Mouse (Mus musculus): ENCODE results near the gene Zscan29. TPM values are rescaled to one million over a fixed set of nuclear protein-coding genes. Genes with fewer than 3 reads are reported as not detected.
A peak's percentile ranks its signal among the peaks of the same experiment; 100 is the strongest.

Zscan29 gene
- polyA plus RNA-seq, 1 experiment from 2014 or later, result 6.0 TPM

DNA sequence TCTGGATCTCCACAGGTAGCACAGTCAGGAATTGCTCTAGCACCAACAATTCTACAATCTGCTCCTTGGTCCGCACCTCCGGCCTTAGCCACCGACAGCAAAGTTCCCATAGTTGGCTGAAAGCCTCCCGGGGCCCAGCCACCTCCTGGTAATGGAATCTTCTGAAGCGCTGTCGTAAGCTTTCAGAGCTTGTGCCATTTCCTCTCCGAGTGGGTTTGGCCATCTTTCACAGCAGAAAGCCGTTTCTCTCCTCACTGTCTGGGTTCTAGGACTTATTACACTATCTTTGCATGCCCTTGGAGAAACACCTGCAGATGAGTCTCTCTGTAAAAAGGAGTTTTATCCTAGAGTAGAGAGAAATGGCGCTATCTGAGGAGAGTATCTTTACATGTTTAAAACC lies 1.0 kb downstream of the Zscan29 start:
- Histone ChIP-seq H3K27me3 (replicated peaks) (no peaks in the 10 kb centered on the region), H3K4me2 (peak overlapping the region; percentile 91), H3K4me1 (peaks cover 34% of the 10 kb centered on the region), H3K27ac (replicated peaks) (peak overlapping the region; percentile 88; the same call in 1 of the 2 replicates), H3K9ac (replicated peaks) (peak overlapping the region; percentile 72), H3K36me3 (peaks cover 20% of the 10 kb centered on the region), H3K4me3 (replicated peaks) (peak overlapping the region; percentile 91), H3K9me3 (replicated peaks) (no peaks in the 10 kb centered on the region)
- 6% methylated on average over 9 of the region's 9 CpGs for WGBS
- ATAC-seq (ENCODE audit: low FRiP score), result no peak

DNA sequence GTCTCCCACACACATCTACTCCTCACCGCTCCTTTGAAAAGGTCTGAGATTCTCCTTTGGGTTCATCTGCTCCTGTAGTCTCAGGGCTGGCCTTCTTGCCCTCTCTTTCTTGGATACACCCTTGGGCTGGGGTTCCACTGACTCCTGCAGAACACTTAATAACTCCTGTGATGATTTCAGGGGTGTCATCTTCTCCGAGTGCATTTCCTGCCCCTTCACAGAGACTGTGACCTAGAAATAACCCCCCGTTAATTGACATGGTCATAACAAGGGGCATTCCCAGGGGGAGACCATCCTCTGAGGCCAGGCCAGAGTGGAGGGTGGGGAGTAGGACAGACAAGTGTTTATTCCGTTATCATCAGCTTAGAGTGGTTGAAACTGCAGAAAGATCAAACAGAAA lies 1.8 kb downstream of the Zscan29 start:
- 41% methylated on average over 4 of the region's 4 CpGs for WGBS
- Histone ChIP-seq H3K36me3 (peaks cover 18% of the 10 kb centered on the region), H3K4me1 (peaks cover 34% of the 10 kb centered on the region), H3K9me3 (replicated peaks) (no peaks in the 10 kb centered on the region), H3K4me3 (replicated peaks) (peak overlapping the region; percentile 91), H3K27me3 (replicated peaks) (no peaks in the 10 kb centered on the region), H3K27ac (replicated peaks) (no peak overlapping the region), H3K4me2 (peak overlapping the region; percentile 91), H3K9ac (replicated peaks) (peak overlapping the region; percentile 72; the same call in 1 of the 2 replicates)
- no peak for ATAC-seq (ENCODE audit: low FRiP score)

DNA sequence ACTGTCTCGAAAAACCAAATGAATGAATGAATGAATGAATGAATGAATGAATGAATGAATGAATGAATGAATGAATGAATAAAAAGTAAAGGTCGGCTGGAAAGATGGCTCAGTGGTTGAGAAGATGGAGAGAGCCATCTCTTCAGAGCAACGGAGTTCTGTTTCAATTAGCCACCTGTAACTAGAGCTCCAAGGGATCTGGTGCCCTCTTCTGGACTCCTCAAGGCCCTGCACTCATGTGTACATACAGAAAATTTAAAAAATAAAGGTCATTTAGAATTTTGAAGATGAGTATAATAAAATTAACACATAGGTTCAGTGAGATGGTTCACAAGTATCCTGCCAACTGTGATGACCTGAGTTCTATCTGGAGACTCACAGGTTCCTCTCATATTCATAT lies 17.8 kb downstream of the Zscan29 start:
- Histone ChIP-seq H3K4me3 (replicated peaks) (no peak overlapping the region), H3K27me3 (replicated peaks) (no peaks in the 10 kb centered on the region), H3K9me3 (replicated peaks) (no peaks in the 10 kb centered on the region), H3K9ac (replicated peaks) (no peak overlapping the region), H3K4me1 (no peaks in the 10 kb centered on the region), H3K36me3 (peaks cover 47% of the 10 kb centered on the region), H3K4me2 (no peak overlapping the region), H3K27ac (replicated peaks) (no peak overlapping the region)
- 93% methylated on average over 3 of the region's 3 CpGs for WGBS
- ATAC-seq (ENCODE audit: low FRiP score), result no peak

DNA sequence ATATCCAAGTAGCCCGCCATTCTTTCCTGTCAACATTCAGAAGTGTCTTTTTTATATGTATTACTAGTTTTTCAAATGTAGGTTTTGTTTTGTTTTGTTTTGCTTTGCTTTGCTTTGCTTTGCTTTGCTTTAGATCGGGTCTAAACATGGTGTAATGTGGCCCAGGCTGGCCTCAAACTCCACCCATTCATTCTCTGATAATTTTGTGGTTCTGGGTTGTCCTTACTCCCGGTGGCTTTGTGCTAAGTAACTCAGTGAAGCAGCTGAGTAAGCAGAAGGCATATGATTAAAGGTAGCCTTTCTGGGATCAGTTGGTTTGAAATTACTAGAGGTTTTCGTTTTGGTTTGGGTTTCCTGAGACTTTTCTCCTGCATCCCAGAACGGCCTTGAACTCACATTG lies 21.2 kb downstream of the Zscan29 start:
- Histone ChIP-seq H3K9me3 (replicated peaks) (no peaks in the 10 kb centered on the region), H3K4me2 (no peak overlapping the region), H3K4me1 (no peaks in the 10 kb centered on the region), H3K9ac (replicated peaks) (no peak overlapping the region), H3K4me3 (replicated peaks) (no peak overlapping the region), H3K36me3 (peaks cover 45% of the 10 kb centered on the region), H3K27me3 (replicated peaks) (no peaks in the 10 kb centered on the region), H3K27ac (replicated peaks) (no peak overlapping the region)
- ATAC-seq (ENCODE audit: low FRiP score), result no peak
- 84% methylated on average over 5 of the region's 5 CpGs for WGBS

- Histone ChIP-seq H3K9me3 (replicated peaks) (no peaks in the 10 kb centered on the region), H3K4me3 (replicated peaks) (no peak overlapping the region), H3K36me3 (peaks cover 20% of the 10 kb centered on the region), H3K27ac (replicated peaks) (no peak overlapping the region), H3K27me3 (replicated peaks) (no peaks in the 10 kb centered on the region), H3K4me2 (no peak overlapping the region), H3K9ac (replicated peaks) (no peak overlapping the region), H3K4me1 (peaks cover 37% of the 10 kb centered on the region)
- no peak for ATAC-seq (ENCODE audit: low FRiP score)
- 24% methylated on average over 2 of the region's 2 CpGs for WGBS
Measured at GRCm38 (mm10) chr2:121142415-121142814, 28.5 kb downstream of the Zscan29 start.

- Histone ChIP-seq H3K4me2 (peak overlapping the region; percentile 90), H3K27me3 (replicated peaks) (no peaks in the 10 kb centered on the region), H3K9me3 (replicated peaks) (no peaks in the 10 kb centered on the region), H3K4me1 (peaks cover 41% of the 10 kb centered on the region), H3K9ac (replicated peaks) (peak overlapping the region; percentile 92), H3K4me3 (replicated peaks) (peak overlapping the region; percentile 84), H3K36me3 (peaks cover 19% of the 10 kb centered on the region), H3K27ac (replicated peaks) (peak overlapping the region; percentile 100)
- 72% methylated on average over 16 of the region's 16 CpGs for WGBS
- ATAC-seq (ENCODE audit: low FRiP score), result no peak
Measured at GRCm38 (mm10) chr2:121141216-121142035, 29.5 kb downstream of the Zscan29 start.

DNA sequence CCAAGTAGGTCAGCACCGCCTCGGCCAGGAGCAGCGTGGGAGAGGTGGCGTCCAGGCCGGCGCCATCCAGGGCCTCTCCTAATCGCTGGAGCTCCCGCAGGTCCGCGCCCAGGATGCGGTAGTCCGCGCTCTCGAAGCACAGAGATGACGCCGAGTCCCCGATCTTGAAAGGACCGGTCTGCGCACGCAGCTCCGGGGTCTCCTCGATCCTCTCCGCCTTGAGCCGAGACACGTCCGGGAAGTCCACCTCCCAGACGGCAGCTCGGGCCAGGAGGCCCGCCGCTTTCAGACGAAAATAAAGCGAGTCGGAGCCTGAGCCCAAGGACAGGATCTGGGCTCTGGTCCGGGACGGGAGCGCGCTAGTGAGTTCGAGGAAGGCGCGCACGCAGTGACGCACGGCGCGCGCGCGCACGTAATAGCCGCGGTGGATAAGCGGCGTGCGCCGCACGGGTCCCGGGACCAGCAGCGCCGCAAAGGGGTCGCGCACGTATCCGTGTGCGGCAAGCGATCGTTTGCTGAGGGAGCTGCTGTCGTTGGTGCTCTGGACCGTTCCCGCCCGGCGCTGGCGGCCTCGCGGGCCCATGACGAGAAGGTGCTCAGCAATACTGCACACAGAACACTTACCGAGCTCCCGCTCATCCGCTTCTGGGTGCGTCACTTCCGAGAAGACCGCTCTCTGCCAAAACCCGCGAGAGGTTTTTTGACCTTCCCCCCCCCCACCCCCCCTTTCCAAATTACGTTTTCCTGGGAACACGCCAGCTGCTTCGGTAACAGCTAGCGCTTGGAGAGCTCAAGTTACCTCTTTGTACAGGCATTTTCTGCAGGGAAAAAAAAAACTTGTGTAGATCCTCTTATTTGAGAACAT lies 30.7 kb downstream of the Zscan29 start, which contains the start of the genes Adal and Lcmt2:
Adal (plus strand) TSS at position 411 of the 865 bp plus-strand sequence.
Lcmt2 (minus strand) TSS at position 636 of the 865 bp plus-strand sequence.
- peak within 1 kb of the TSS; percentile 100 for H3K27ac ChIP-seq (replicated peaks)
- WGBS, result under 1% methylated on average over 87 of the region's 87 CpGs
- H3K4me3 ChIP-seq (replicated peaks), result peak within 1 kb of the TSS; percentile 84
- peaks cover 12% of the 10 kb centered on the region for H3K36me3 ChIP-seq
- H3K4me1 ChIP-seq, result peaks cover 45% of the 10 kb centered on the region
- peak within 1 kb of the TSS; percentile 90 for H3K4me2 ChIP-seq
- peak within 1 kb of the TSS; percentile 92 for H3K9ac ChIP-seq (replicated peaks)
- peak; percentile 98 for ATAC-seq (ENCODE audit: low FRiP score)
- H3K9me3 ChIP-seq (replicated peaks), result no peaks in the 10 kb centered on the region
- H3K27me3 ChIP-seq (replicated peaks), result no peaks in the 10 kb centered on the region

GRCm38 (mm10) chr2:121139266-121140017 lies 31.5 kb downstream of the Zscan29 start:
- H3K4me2 ChIP-seq, result peak overlapping the region; percentile 90
- H3K9me3 ChIP-seq (replicated peaks), result no peaks in the 10 kb centered on the region
- peaks cover 45% of the 10 kb centered on the region for H3K4me1 ChIP-seq
- peaks cover 9% of the 10 kb centered on the region; the same call in 1 of the 2 replicates for H3K36me3 ChIP-seq
- ATAC-seq (ENCODE audit: low FRiP score), result no peak; the same call in 1 of the 2 replicates
- WGBS, result 41% methylated on average over 29 of the region's 29 CpGs
- peak overlapping the region; percentile 84 for H3K4me3 ChIP-seq (replicated peaks)
- peak overlapping the region; percentile 100 for H3K27ac ChIP-seq (replicated peaks)
- H3K27me3 ChIP-seq (replicated peaks), result no peaks in the 10 kb centered on the region
- H3K9ac ChIP-seq (replicated peaks), result peak overlapping the region; percentile 92

- Histone ChIP-seq H3K4me2 (no peak overlapping the region), H3K9ac (replicated peaks) (no peak overlapping the region), H3K4me1 (peaks cover 44% of the 10 kb centered on the region), H3K36me3 (no peaks in the 10 kb centered on the region), H3K4me3 (replicated peaks) (no peak overlapping the region), H3K27me3 (replicated peaks) (no peaks in the 10 kb centered on the region), H3K9me3 (replicated peaks) (no peaks in the 10 kb centered on the region), H3K27ac (replicated peaks) (no peak overlapping the region)
- no peak for ATAC-seq (ENCODE audit: low FRiP score)
- 95% methylated on average over 4 of the region's 4 CpGs for WGBS
Measured at GRCm38 (mm10) chr2:121137371-121137770, 33.6 kb downstream of the Zscan29 start.

DNA sequence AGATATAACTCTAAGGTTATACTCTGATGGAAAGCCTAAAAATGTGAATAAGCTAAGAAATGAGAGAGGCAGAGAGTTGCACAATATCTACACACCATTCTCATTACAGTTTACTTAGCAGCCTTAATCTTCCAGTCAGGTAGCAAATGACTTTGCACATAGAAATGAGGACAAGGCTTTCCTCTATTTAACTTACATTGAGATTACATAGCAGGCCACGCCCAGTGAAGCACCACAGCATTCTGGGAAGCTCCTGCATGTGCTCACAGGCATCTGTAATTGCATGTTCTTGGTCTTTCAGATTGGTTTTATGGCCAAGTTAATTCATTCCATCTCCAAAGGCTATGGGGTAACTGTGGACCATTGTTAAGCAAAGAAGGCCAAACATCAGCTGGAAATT lies 38.1 kb downstream of the Zscan29 start:
- H3K4me1 ChIP-seq, result peaks cover 11% of the 10 kb centered on the region; the same call in 1 of the 2 replicates
- no peaks in the 10 kb centered on the region for H3K27me3 ChIP-seq (replicated peaks)
- H3K9ac ChIP-seq (replicated peaks), result no peak overlapping the region
- H3K36me3 ChIP-seq, result no peaks in the 10 kb centered on the region
- no peaks in the 10 kb centered on the region for H3K9me3 ChIP-seq (replicated peaks)
- WGBS, result 84% methylated on average over 1 of the region's 1 CpGs
- no peak overlapping the region for H3K4me3 ChIP-seq (replicated peaks)
- H3K4me2 ChIP-seq, result no peak overlapping the region
- H3K27ac ChIP-seq (replicated peaks), result no peak overlapping the region
- no peak for ATAC-seq (ENCODE audit: low FRiP score)
